Mouse (Mus musculus) cerebellum, adult 2 months (tissue): ENCODE results near the gene Dennd1a. TPM values are rescaled to one million over a fixed set of nuclear protein-coding genes. Genes with fewer than 3 reads are reported as not detected.

Experiments used
- DNase-seq, 2 experiments: peaks; one replicate each; pipeline ENCODE4 v3.0.0; 2021
- H3K27ac ChIP-seq: fragments of 200-500 bp; 2 replicates; pipeline ENCODE4 v1.5.1; 2012; ENCODE audit warnings: low read length, control low read depth, inconsistent platforms; ENCODE audit not compliant: insufficient read depth
- H3K27me3 ChIP-seq: fragments of 200-500 bp; 2 replicates; pipeline ENCODE4 v1.6.1; 2012; ENCODE audit warnings: inconsistent platforms, mild to moderate bottlenecking, low read length, moderate library complexity; ENCODE audit not compliant: control insufficient read depth, insufficient read depth
- H3K4me1 ChIP-seq: fragments of 200-500 bp; 2 replicates; pipeline ENCODE4 v1.6.1; 2011; ENCODE audit warnings: low read length; ENCODE audit not compliant: control insufficient read depth, insufficient read depth
- H3K4me3 ChIP-seq: fragments of 200-500 bp; replicated peaks from 2 replicates; pipeline ENCODE3; 2011; ENCODE audit warnings: mild to moderate bottlenecking, low read depth, low read length, control low read depth; ENCODE audit not compliant: insufficient read depth
- CTCF ChIP-seq: fragments of 200-500 bp; IDR thresholded peaks from 2 replicates; pipeline ENCODE4 v1.5.1; 2011; ENCODE audit warnings: low read depth, mild to moderate bottlenecking, control low read depth, low read length, moderate library complexity, borderline replicate concordance; ENCODE audit not compliant: insufficient read depth
- POLR2A ChIP-seq: fragments of 200-500 bp; IDR thresholded peaks from 2 replicates; pipeline ENCODE4 v1.6.1; 2011; ENCODE audit warnings: low read length, control low read depth, borderline replicate concordance; ENCODE audit not compliant: insufficient read depth
- WGBS: fragments of 180-500 bp; shearing (Covaris S2); methylation state at CpG from one replicate; pipeline ENCODE4 v1.1.7; 2018; 5-methylcytosine and 5-hydroxymethylcytosine counted together
- polyA plus RNA-seq: library from polyadenylated mRNA; depleted of rRNA; stranded (reverse); fragments of >200 nt; gene quantifications from 2 replicates; pipeline ENCODE4 v1.2.3, GENCODE M21; 2012

The Dennd1a gene
- polyA plus RNA-seq, 1 experiment = 38.0 TPM

DNA sequence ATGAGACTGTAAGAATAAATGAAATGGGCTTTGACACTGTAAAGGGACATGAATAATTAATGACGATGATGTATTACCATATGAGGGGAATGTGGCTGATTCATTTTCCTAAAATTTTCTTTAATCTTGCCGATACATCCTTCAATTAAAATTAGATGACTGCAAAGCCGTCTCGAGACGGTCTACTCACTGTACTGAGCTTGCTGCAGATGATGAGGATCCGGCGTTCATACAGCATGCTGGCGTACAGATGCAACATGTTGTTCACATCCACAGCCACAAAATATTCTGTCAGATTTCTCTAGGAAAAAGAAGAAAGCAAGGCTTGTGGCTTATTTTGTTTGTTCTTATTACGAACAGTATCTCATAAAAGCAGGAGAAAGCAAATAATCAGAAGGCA is 266.0 kb downstream of the Dennd1a start:
- Histone ChIP-seq H3K27ac (no peak overlapping the region), H3K4me1 (peaks cover 14% of the 10 kb centered on the region; the same call in 1 of the 2 replicates), H3K4me3 (no peak overlapping the region), H3K27me3 (no peaks in the 10 kb centered on the region)
- DNase-seq = no peak
- TF ChIP-seq CTCF = no peak
- TF ChIP-seq POLR2A = no peak
- WGBS = 98% methylated on average over 9 of the region's 9 CpGs

DNA sequence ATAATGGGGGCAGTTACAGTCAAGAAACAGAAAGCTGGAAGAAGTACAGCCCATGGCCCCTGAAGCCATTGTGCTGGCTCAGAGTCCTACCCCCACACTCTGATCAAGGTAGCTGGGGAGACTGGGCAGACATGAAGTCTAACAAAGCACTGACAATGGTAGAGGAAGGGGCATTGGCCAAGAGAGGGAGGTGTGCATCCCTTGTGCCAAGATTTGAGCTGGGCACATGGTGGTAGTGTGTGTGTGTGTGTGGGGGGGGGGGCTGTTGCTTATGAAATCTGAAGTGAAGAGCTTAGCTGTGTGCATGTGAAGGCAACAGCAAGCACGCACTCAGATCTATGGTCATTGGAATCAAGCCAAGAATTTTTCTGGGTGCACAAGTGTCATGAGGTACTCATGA is 272.5 kb downstream of the Dennd1a start:
- Histone ChIP-seq H3K4me1 (peaks cover 14% of the 10 kb centered on the region), H3K27me3 (no peaks in the 10 kb centered on the region), H3K4me3 (no peak overlapping the region), H3K27ac (no peak overlapping the region)
- TF ChIP-seq CTCF (no peak), POLR2A (no peak)
- 96% methylated on average over 1 of the region's 1 CpGs for WGBS
- no peak for DNase-seq

DNA sequence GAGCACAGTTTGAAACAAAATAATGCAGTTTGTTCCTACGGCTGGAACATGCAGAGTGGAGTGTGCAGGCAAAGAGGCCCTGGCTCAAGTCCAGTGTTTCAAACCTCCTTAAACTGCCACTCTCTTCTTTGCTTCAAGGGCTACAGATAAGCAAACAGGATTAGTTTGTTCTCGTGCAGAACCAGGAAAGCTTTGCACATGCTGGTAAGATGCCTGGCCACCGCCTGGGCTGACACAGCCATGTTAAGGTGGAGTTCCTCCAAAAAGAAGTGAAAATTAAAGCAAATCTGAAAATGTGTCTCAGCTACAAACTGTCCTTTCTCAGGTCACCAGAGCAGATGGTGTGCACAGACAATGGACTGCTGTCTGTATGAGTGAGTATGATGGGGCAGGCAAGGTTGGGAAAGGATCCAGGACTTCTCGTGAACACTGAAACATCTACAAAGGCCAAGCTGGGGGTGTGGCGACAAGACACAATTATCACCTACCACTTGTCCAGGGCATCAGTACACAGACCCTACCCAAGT is 273.3 kb downstream of the Dennd1a start:
- Histone ChIP-seq H3K27ac (peak overlapping the region; percentile 15; the same call in 1 of the 2 replicates), H3K4me3 (no peak overlapping the region), H3K27me3 (no peaks in the 10 kb centered on the region), H3K4me1 (peaks cover 14% of the 10 kb centered on the region)
- DNase-seq = peak; percentile 78 to 88
- WGBS = 6% methylated on average over 5 of the region's 5 CpGs
- TF ChIP-seq POLR2A (no peak), CTCF (no peak)

GRCm38 (mm10) chr2:38007238-38007637 is 280.0 kb downstream of the Dennd1a start:
- 95% methylated on average over 1 of the region's 1 CpGs for WGBS
- no peak for DNase-seq
- no peak for TF ChIP-seq POLR2A
- no peak for TF ChIP-seq CTCF

DNA sequence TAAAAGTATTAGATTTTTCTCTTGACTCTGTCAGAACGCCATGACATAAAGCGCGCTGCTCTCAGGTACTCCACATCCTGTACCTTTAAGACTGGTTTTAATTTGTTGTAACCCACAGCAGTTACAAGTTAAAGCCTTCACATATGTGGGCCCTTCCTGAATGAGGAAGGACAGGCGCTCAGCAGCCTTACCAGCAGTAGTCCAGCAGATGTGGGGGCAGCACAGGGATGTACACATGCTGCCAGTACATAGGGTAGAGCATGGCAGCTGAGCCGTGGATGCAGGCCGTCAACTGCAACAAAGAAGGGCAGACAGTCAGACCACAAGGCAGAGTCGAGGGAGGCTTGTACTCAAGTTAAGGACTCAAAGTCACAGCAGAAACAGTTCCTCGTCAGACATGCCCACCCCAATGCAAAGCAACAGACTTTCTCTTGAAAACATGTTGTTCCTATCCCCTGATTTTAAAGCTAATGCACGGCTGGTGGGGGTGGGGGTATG is 284.0 kb downstream of the Dennd1a start:
- TF ChIP-seq CTCF = no peak
- no peak for TF ChIP-seq POLR2A
- Histone ChIP-seq H3K27ac (no peak overlapping the region), H3K27me3 (no peaks in the 10 kb centered on the region), H3K4me1 (no peaks in the 10 kb centered on the region), H3K4me3 (no peak overlapping the region)
- no peak for DNase-seq
- 85% methylated on average over 9 of the region's 9 CpGs for WGBS

More at GRCm38 (mm10) chr2:38007238-38007637, 280.0 kb downstream of the Dennd1a start:
- H3K4me3 ChIP-seq = no peak overlapping the region
- no peaks in the 10 kb centered on the region for H3K27me3 ChIP-seq
- no peaks in the 10 kb centered on the region for H3K4me1 ChIP-seq
- H3K27ac ChIP-seq = no peak overlapping the region

DNA sequence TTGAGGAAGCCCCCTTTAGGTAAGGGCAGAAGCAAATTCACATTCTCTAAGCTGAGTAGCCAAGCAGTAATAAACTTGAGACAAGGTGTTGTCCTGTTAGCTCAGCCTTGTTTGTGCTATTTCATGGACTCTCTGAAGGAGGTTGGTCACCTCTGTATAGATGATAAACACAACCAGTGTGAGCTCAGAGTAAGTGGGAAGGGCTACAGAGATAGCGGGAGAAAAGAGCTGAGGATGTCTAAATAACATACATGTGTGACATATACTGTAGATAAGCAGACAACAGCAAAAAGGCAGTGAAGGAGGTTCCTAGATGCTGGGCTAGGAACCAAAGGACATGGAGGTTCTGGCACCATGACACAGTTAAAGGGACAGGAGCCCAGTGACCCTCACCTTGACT is 286.2 kb downstream of the Dennd1a start:
- H3K4me3 ChIP-seq = no peak overlapping the region

GRCm38 (mm10) chr2:37997966-37998365 is 289.2 kb downstream of the Dennd1a start:
- H3K27me3 ChIP-seq = no peaks in the 10 kb centered on the region
- 62% methylated on average over 3 of the region's 3 CpGs for WGBS
- no peaks in the 10 kb centered on the region for H3K4me1 ChIP-seq
- H3K27ac ChIP-seq = no peak overlapping the region
- no peak for DNase-seq
- H3K4me3 ChIP-seq = no peak overlapping the region
- no peak for TF ChIP-seq POLR2A
- TF ChIP-seq CTCF = no peak

More for the DNA sequence above, 286.2 kb downstream of the Dennd1a start:
- no peak for TF ChIP-seq POLR2A
- TF ChIP-seq CTCF = no peak
- no peaks in the 10 kb centered on the region for H3K4me1 ChIP-seq
- DNase-seq = no peak
- no peak overlapping the region for H3K27ac ChIP-seq
- WGBS = 96% methylated on average over 1 of the region's 1 CpGs
- no peaks in the 10 kb centered on the region for H3K27me3 ChIP-seq

- no peak overlapping the region for H3K4me3 ChIP-seq
- no peak for DNase-seq
- TF ChIP-seq CTCF (no peak), POLR2A (no peak)
- no peak overlapping the region for H3K27ac ChIP-seq
- WGBS = 91% methylated on average over 3 of the region's 3 CpGs
- H3K4me1 ChIP-seq = no peaks in the 10 kb centered on the region
- no peaks in the 10 kb centered on the region for H3K27me3 ChIP-seq
These were observed 298.1 kb downstream of the Dennd1a start for GRCm38 (mm10) chr2:37989091-37989490.
